Mouse (Mus musculus) CH12.LX (cell line): Measurements from ENCODE around the gene Ccdc183. TPM values are rescaled to one million over a fixed set of nuclear protein-coding genes. Genes with fewer than 3 reads are reported as not detected.

Experiments used
- DNase-seq: peaks from one replicate; pipeline ENCODE4 v3.0.0-alpha.2; 2013; ENCODE audit errors: extremely low read depth
- H3K27ac ChIP-seq: 2 replicates; pipeline ENCODE4 v1.5.1; 2012; ENCODE audit warnings: low read depth, mild to moderate bottlenecking, control low read depth, moderate library complexity; ENCODE audit not compliant: insufficient read depth
- H3K27me3 ChIP-seq: replicated peaks from 2 replicates; pipeline ENCODE3; 2012; ENCODE audit warnings: inconsistent platforms
- H3K36me3 ChIP-seq, 2 experiments: replicated peaks in 1 of 2; 2 replicates each; pipeline versions ENCODE3 to v1.6.1; 2012; ENCODE audit warnings: inconsistent platforms in 1 of 2, low read length in 1 of 2, mild to moderate bottlenecking in 1 of 2, mixed read lengths in 1 of 2, moderate library complexity in 1 of 2; ENCODE audit not compliant: control insufficient read depth in 1 of 2, insufficient read depth in 1 of 2
- H3K4me1 ChIP-seq, 2 experiments: 2 replicates each; pipeline ENCODE4 v1.6.1; 2012; ENCODE audit warnings: inconsistent platforms in 1 of 2, moderate library complexity in 1 of 2; ENCODE audit not compliant: insufficient read depth in 2 of 2, control insufficient read depth in 1 of 2
- H3K4me2 ChIP-seq: 2 replicates; pipeline ENCODE4 v1.6.1; 2012; ENCODE audit warnings: low read depth, mild to moderate bottlenecking, control low read depth; ENCODE audit not compliant: poor library complexity, insufficient read depth, severe bottlenecking
- H3K4me3 ChIP-seq, 3 experiments: fragments of 150-350 bp in 1 of 3; sonication (generic) in 1 of 3; replicated peaks in 1 of 3; 2 replicates each; pipeline versions ENCODE3 to v1.5.1; 2011 to 2012; ENCODE audit warnings: low read depth in 2 of 3, low read length in 2 of 3, mild to moderate bottlenecking in 2 of 3, moderate library complexity in 2 of 3, control low read depth in 1 of 3, improper control_type of control experiment in 1 of 3, inconsistent platforms in 1 of 3, mixed read lengths in 1 of 3; ENCODE audit not compliant: poor library complexity in 1 of 3
- H3K79me2 ChIP-seq: replicated peaks from 2 replicates; pipeline ENCODE4 v1.6.1; 2012; ENCODE audit warnings: mild to moderate bottlenecking, moderate library complexity; ENCODE audit not compliant: control insufficient read depth, poor library complexity, insufficient read depth, severe bottlenecking; ENCODE audit errors: extremely low read depth
- H3K9ac ChIP-seq: 2 replicates; pipeline ENCODE4 v1.6.1; 2012; ENCODE audit warnings: low read depth, mild to moderate bottlenecking, control low read depth, moderate library complexity; ENCODE audit not compliant: insufficient read depth
- H3K9me3 ChIP-seq: replicated peaks from 2 replicates; pipeline ENCODE3; 2012; ENCODE audit warnings: low read length, inconsistent platforms, mixed read lengths
- BHLHE40 ChIP-seq: IDR thresholded peaks from 2 replicates; pipeline ENCODE4 v1.6.1; 2011; ENCODE audit warnings: mild to moderate bottlenecking, low read depth, low read length, improper control_type of control experiment
- CHD1 ChIP-seq: IDR thresholded peaks from 2 replicates; pipeline ENCODE4 v1.6.1; 2012; ENCODE audit warnings: low read depth, low read length, improper control_type of control experiment, inconsistent platforms
- CHD2 ChIP-seq: IDR thresholded peaks from 2 replicates; pipeline ENCODE4 v1.6.1; 2011; ENCODE audit warnings: low read length, improper control_type of control experiment
- CTCF ChIP-seq, 2 experiments: IDR thresholded peaks in 1 of 2; conservative IDR thresholded peaks in 1 of 2; 2 replicates each; pipeline ENCODE4 v1.5.1; 2011 to 2012; ENCODE audit warnings: low read depth in 2 of 2, low read length in 2 of 2, improper control_type of control experiment in 1 of 2, inconsistent platforms in 1 of 2, mild to moderate bottlenecking in 1 of 2, moderate library complexity in 1 of 2
- E2F4 ChIP-seq: IDR thresholded peaks from 2 replicates; pipeline ENCODE4 v1.6.1; 2011; ENCODE audit warnings: low read depth, low read length, improper control_type of control experiment; ENCODE audit not compliant: insufficient replicate concordance
- ELF1 ChIP-seq: IDR thresholded peaks from 2 replicates; pipeline ENCODE4 v1.6.1; 2014; ENCODE audit warnings: low read depth, mild to moderate bottlenecking, inconsistent platforms, low read length, improper control_type of control experiment
- ETS1 ChIP-seq: conservative IDR thresholded peaks from 2 replicates; pipeline ENCODE4 v1.6.1; 2012; ENCODE audit warnings: low read depth, mild to moderate bottlenecking, inconsistent platforms, low read length, improper control_type of control experiment, moderate library complexity
- GABPA ChIP-seq: IDR thresholded peaks from 2 replicates; pipeline ENCODE4 v1.6.1; 2012; ENCODE audit warnings: low read depth, low read length, improper control_type of control experiment, inconsistent platforms; ENCODE audit not compliant: insufficient replicate concordance
- HCFC1 ChIP-seq: IDR thresholded peaks from 2 replicates; pipeline ENCODE4 v1.6.1; 2012; ENCODE audit warnings: low read depth, mild to moderate bottlenecking, inconsistent platforms, low read length, improper control_type of control experiment
- IRF4 ChIP-seq: IDR thresholded peaks from 2 replicates; pipeline ENCODE4 v1.6.1; 2014; ENCODE audit warnings: low read depth, mild to moderate bottlenecking, inconsistent platforms, low read length, improper control_type of control experiment
- JUN ChIP-seq: IDR thresholded peaks from 2 replicates; pipeline ENCODE4 v1.6.1; 2011; ENCODE audit warnings: low read depth, mild to moderate bottlenecking, low read length, improper control_type of control experiment, moderate library complexity; ENCODE audit not compliant: insufficient read depth
- JUND ChIP-seq: conservative IDR thresholded peaks from 2 replicates; pipeline ENCODE4 v1.6.1; 2011; ENCODE audit warnings: low read depth, low read length, improper control_type of control experiment
- KAT2A ChIP-seq: IDR thresholded peaks from 2 replicates; pipeline ENCODE4 v1.6.1; 2012; ENCODE audit warnings: low read length, improper control_type of control experiment, inconsistent platforms; ENCODE audit not compliant: insufficient replicate concordance
- MAFK ChIP-seq: IDR thresholded peaks from 2 replicates; pipeline ENCODE4 v1.6.1; 2011; ENCODE audit warnings: low read length, improper control_type of control experiment; ENCODE audit not compliant: insufficient replicate concordance
- MAX ChIP-seq: IDR thresholded peaks from 2 replicates; pipeline ENCODE4 v1.6.1; 2011; ENCODE audit warnings: low read length, improper control_type of control experiment
- MAZ ChIP-seq: IDR thresholded peaks from 2 replicates; pipeline ENCODE4 v1.6.1; 2012; ENCODE audit warnings: low read depth, mild to moderate bottlenecking, inconsistent platforms, low read length, improper control_type of control experiment, moderate library complexity
- MEF2A ChIP-seq: IDR thresholded peaks from 2 replicates; pipeline ENCODE4 v1.6.1; 2014; ENCODE audit warnings: low read depth, mild to moderate bottlenecking, inconsistent platforms, low read length, improper control_type of control experiment, borderline replicate concordance
- MXI1 ChIP-seq: IDR thresholded peaks from 2 replicates; pipeline ENCODE4 v1.6.1; 2011; ENCODE audit warnings: mild to moderate bottlenecking, low read depth, low read length, improper control_type of control experiment
- MYC ChIP-seq: IDR thresholded peaks from 2 replicates; pipeline ENCODE4 v1.6.1; 2011; ENCODE audit warnings: low read depth, mild to moderate bottlenecking, improper control_type of control experiment, low read length
- NELFE ChIP-seq: IDR thresholded peaks from 2 replicates; pipeline ENCODE4 v1.6.1; 2011; ENCODE audit warnings: low read depth, low read length, improper control_type of control experiment
- NRF1 ChIP-seq: IDR thresholded peaks from 2 replicates; pipeline ENCODE4 v1.6.1; 2014; ENCODE audit warnings: low read depth, mild to moderate bottlenecking, inconsistent platforms, low read length, improper control_type of control experiment, moderate library complexity
- PAX5 ChIP-seq: IDR thresholded peaks from 2 replicates; pipeline ENCODE4 v1.6.1; 2012; ENCODE audit warnings: low read length, inconsistent platforms, mixed read lengths
- POLR2A ChIP-seq: IDR thresholded peaks from 2 replicates; pipeline ENCODE4 v1.6.1; 2011; ENCODE audit warnings: low read depth, mild to moderate bottlenecking, improper control_type of control experiment, low read length
- POLR2AphosphoS2 ChIP-seq: IDR thresholded peaks from 2 replicates; pipeline ENCODE4 v1.6.1; 2011; ENCODE audit warnings: low read depth, low read length, improper control_type of control experiment
- RAD21 ChIP-seq: IDR thresholded peaks from 2 replicates; pipeline ENCODE4 v1.6.1; 2011; ENCODE audit warnings: low read depth, mild to moderate bottlenecking, low read length, improper control_type of control experiment, moderate library complexity
- RCOR1 ChIP-seq: conservative IDR thresholded peaks from 2 replicates; pipeline ENCODE4 v1.6.1; 2012; ENCODE audit warnings: low read depth, mild to moderate bottlenecking, inconsistent platforms, low read length, improper control_type of control experiment
- SIN3A ChIP-seq: IDR thresholded peaks from 2 replicates; pipeline ENCODE4 v1.6.1; 2012; ENCODE audit warnings: low read length, improper control_type of control experiment, inconsistent platforms
- SMC3 ChIP-seq: IDR thresholded peaks from 2 replicates; pipeline ENCODE4 v1.6.1; 2011; ENCODE audit warnings: low read depth, low read length, improper control_type of control experiment
- TBP ChIP-seq: conservative IDR thresholded peaks from 2 replicates; pipeline ENCODE4 v1.6.1; 2011; ENCODE audit warnings: low read depth, low read length, improper control_type of control experiment
- TCF12 ChIP-seq: IDR thresholded peaks from 2 replicates; pipeline ENCODE4 v1.6.1; 2014; ENCODE audit warnings: low read depth, mild to moderate bottlenecking, inconsistent platforms, low read length, improper control_type of control experiment
- UBTF ChIP-seq: IDR thresholded peaks from 2 replicates; pipeline ENCODE4 v1.6.1; 2012; ENCODE audit warnings: low read depth, mild to moderate bottlenecking, inconsistent platforms, low read length, improper control_type of control experiment, moderate library complexity
- USF1 ChIP-seq: IDR thresholded peaks from 2 replicates; pipeline ENCODE4 v1.6.1; 2014; ENCODE audit warnings: low read depth, mild to moderate bottlenecking, inconsistent platforms, low read length, improper control_type of control experiment
- USF2 ChIP-seq: conservative IDR thresholded peaks from 2 replicates; pipeline ENCODE4 v1.6.1; 2011; ENCODE audit warnings: low read depth, low read length, improper control_type of control experiment
- ZC3H11A ChIP-seq: IDR thresholded peaks from 2 replicates; pipeline ENCODE4 v1.6.1; 2012; ENCODE audit warnings: low read depth, mild to moderate bottlenecking, inconsistent platforms, low read length, improper control_type of control experiment
- ZKSCAN1 ChIP-seq: IDR thresholded peaks from 2 replicates; pipeline ENCODE4 v1.6.1; 2012; ENCODE audit warnings: low read depth, inconsistent platforms, low read length, improper control_type of control experiment, borderline replicate concordance
- ZMIZ1 ChIP-seq: IDR thresholded peaks from 2 replicates; pipeline ENCODE4 v1.6.1; 2012; ENCODE audit warnings: low read depth, mild to moderate bottlenecking, inconsistent platforms, low read length, improper control_type of control experiment
- ZNF384 ChIP-seq: IDR thresholded peaks from 2 replicates; pipeline ENCODE4 v1.6.1; 2012; ENCODE audit warnings: low read depth, low read length, improper control_type of control experiment, inconsistent platforms
- dilution Hi-C: fragments of 300-500 bp; cut with MboI; formaldehyde crosslinking; loops from 2 replicates; pipeline ENCODE4 v1.14.3; 2020; ENCODE audit warnings: low sequenced_read_pairs; ENCODE audit not compliant: extremely low pct_unique_long_range_greater_than_20kb, extremely low pct_ligation_motif_present
- in situ Hi-C: fragments of 300-500 bp; cut with MboI; formaldehyde crosslinking; loops from 3 replicates; pipeline ENCODE4 v1.14.3; 2019; ENCODE audit warnings: low sequenced_read_pairs, low pct_ligation_motif_present, low pct_unique_long_range_greater_than_20kb, mixed read lengths
- polyA plus RNA-seq: library from polyadenylated mRNA; unstranded; fragments of >175 nt; gene quantifications from 2 replicates; pipeline ENCODE4 v1.2.1, GENCODE M21; 2012; ENCODE audit warnings: low read depth; ENCODE audit not compliant: insufficient read length
- total RNA-seq, 2 experiments: library from RNA; depleted of rRNA; stranded (reverse); fragments of 300-350 nt in 1 of 2; fragments of >200 nt in 1 of 2; gene quantifications; 2 replicates each; pipeline ENCODE4 v1.2.3; 2012 to 2014

Ccdc183 gene
- total and polyA plus RNA-seq, 3 experiments: 0.13 TPM; not detected in 2

DNA sequence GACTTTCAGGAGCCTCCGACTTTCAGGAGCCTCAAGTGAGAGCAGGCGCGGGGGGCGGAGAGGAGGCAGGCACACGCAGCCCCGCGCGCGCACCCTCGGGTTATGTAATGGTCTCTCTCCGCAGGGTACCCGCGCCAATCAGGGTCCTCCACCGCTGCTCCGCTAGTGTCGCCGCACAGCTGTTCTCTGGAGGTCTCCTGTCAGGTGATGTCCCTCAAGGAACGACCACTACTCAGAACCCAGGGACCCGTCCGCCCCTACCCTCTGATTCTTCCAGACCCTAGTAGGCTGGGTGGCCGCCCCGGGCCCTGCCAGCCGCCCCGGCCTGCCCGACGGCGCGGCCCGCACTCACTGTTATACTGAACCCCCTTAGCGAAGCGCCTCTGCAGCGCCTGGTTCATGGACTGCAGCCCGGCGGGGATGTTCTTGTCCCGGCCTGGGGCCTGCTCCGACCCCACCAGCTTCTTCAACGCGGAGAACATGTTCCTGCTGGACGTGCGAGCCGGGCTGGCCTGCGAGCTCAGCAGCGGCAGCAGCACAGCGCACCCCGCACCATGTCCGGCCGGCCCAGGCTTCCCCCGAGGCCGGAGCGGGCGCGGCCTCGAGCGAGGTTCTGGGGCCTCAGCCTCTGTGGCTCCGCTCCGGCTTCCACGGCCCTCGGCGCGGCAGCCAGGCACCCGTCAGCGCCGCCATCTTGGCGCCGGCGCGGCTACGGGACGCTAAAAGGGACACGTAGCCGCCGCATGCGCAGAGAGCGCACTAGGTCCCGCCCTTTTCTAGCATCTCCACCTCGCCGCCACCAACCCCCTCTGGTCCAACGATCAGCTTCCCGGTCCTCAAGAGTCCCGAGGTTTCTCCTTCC is 9.5 kb downstream of the Ccdc183 start, which contains the start of gene Rabl6:
Gene Rabl6 (minus strand): TSS at position 761 of the 862 bp plus-strand sequence.
- H3K4me2 ChIP-seq: peak within 1 kb of the TSS; percentile 86
- DNase-seq: peak; percentile 86
- peaks cover under 1 to 24% of the 10 kb centered on the region in 2 experiments for H3K36me3 ChIP-seq
- dilution Hi-C loops: no loop called here
- no peaks in the 10 kb centered on the region for H3K9me3 ChIP-seq
- H3K27me3 ChIP-seq: no peaks in the 10 kb centered on the region
- peak within 1 kb of the TSS; percentile 77 to 99 (median 83) for H3K4me3 ChIP-seq
- H3K79me2 ChIP-seq: peaks cover 17% of the 10 kb centered on the region
- H3K4me1 ChIP-seq: peaks cover 5 to 21% of the 10 kb centered on the region in 2 experiments
- in situ Hi-C loops: no loop called here
- peak within 1 kb of the TSS; percentile 65 for H3K9ac ChIP-seq
- no peak within 1 kb of the TSS; the same call in 1 of the 2 replicates for H3K27ac ChIP-seq
- no peak for TF ChIP-seq PAX5
- TF ChIP-seq RCOR1: peak; percentile 39; the same call in 1 of the 2 replicates
- no peak for TF ChIP-seq MYC
- TF ChIP-seq USF1: no peak
- TF ChIP-seq ZMIZ1: peak; percentile 89
- no peak for TF ChIP-seq ETS1
- TF ChIP-seq TCF12: peak; percentile 96
- no peak for TF ChIP-seq JUND
- TF ChIP-seq CTCF (conservative IDR thresholded peaks at IDR 0.05 in 1 of 2, IDR thresholded peaks at IDR 0.05 in 1 of 2; ENCODE audit: low read depth in 2 of 2, low read length in 2 of 2): no peak
- peak; percentile 95 for TF ChIP-seq NRF1
- peak; percentile 76; the same call in 1 of the 2 replicates for TF ChIP-seq MXI1
- TF ChIP-seq MAFK: 0 out of 2 replicates have a peak, but pooled peaks have one; percentile 18
- TF ChIP-seq ZKSCAN1: no peak
- peak; percentile 50; the same call in 1 of the 2 replicates for TF ChIP-seq ELF1
- TF ChIP-seq USF2: no peak
- no peak for TF ChIP-seq JUN
- TF ChIP-seq ZNF384: no peak
- peak; percentile 53; the same call in 1 of the 2 replicates for TF ChIP-seq CHD2
- peak; percentile 61; the same call in 1 of the 2 replicates for TF ChIP-seq TBP
- peak; percentile 72; the same call in 1 of the 2 replicates for TF ChIP-seq POLR2AphosphoS2
- TF ChIP-seq KAT2A: peak; percentile 85
- TF ChIP-seq RAD21: no peak
- no peak; the same call in 1 of the 2 replicates for TF ChIP-seq MAZ
- TF ChIP-seq MEF2A: peak; percentile 78
- no peak for TF ChIP-seq ZC3H11A
- no peak; the same call in 1 of the 2 replicates for TF ChIP-seq CHD1
- 0 out of 2 replicates have a peak, but pooled peaks have one; percentile 12 for TF ChIP-seq BHLHE40
- TF ChIP-seq HCFC1: peak; percentile 88
- TF ChIP-seq MAX: peak; percentile 96
- TF ChIP-seq E2F4: peak; percentile 54; the same call in 1 of the 2 replicates
- TF ChIP-seq POLR2A: peak; percentile 91
- peak; percentile 95 for TF ChIP-seq NELFE
- peak; percentile 15; the same call in 1 of the 2 replicates for TF ChIP-seq GABPA
- peak; percentile 74 for TF ChIP-seq SIN3A
- TF ChIP-seq SMC3: no peak
- TF ChIP-seq IRF4: peak; percentile 76
- TF ChIP-seq UBTF: peak; percentile 36; the same call in 1 of the 2 replicates
